Mouse (Mus musculus) megakaryocyte, adult 5-6 weeks (primary cell): ENCODE data around the gene Tmem37. TPM values are rescaled to one million over a fixed set of nuclear protein-coding genes. Genes with fewer than 3 reads are reported as not detected.

Experiments used
- ATAC-seq: 2 replicates; pipeline ENCODE4 v1.8.0; 2016; ENCODE audit warnings: mild to moderate bottlenecking, inconsistent platforms; ENCODE audit not compliant: poor library complexity, severe bottlenecking
- total RNA-seq, 2 experiments: library from RNA; stranded (forward) in 1 of 2; stranded (reverse) in 1 of 2; fragments of 153-499, 151-499 nt in 1 of 2; fragments of 221-1000, 200-1000 nt in 1 of 2; gene quantifications; 2 replicates each; pipeline versions ENCODE4 v1.2.3 to v1.2.4; 2015 to 2017

The Tmem37 gene
- total RNA-seq, 2 experiments from 2014 or later = not detected

GRCm38 (mm10) chr1:120094920-120095319, 21.0 kb upstream of the Tmem37 start:
- ATAC-seq = no peak

GRCm38 (mm10) chr1:120093482-120094134, 19.7 kb upstream of the Tmem37 start:
- ATAC-seq = peak; percentile 95

- ATAC-seq = no peak
Measured at GRCm38 (mm10) chr1:120090880-120091570, 17.2 kb upstream of the Tmem37 start.

GRCm38 (mm10) chr1:120089180-120089579, 15.3 kb upstream of the Tmem37 start:
- ATAC-seq = no peak

- ATAC-seq = no peak
Measured at GRCm38 (mm10) chr1:120086644-120087043, 12.8 kb upstream of the Tmem37 start.

- no peak for ATAC-seq
Measured at GRCm38 (mm10) chr1:120085696-120086095, 11.8 kb upstream of the Tmem37 start.

GRCm38 (mm10) chr1:120083921-120084517, 10.1 kb upstream of the Tmem37 start:
- ATAC-seq = no peak

- ATAC-seq = no peak
Measured at GRCm38 (mm10) chr1:120082957-120083585, 9.2 kb upstream of the Tmem37 start.

GRCm38 (mm10) chr1:120080632-120081031, 6.8 kb upstream of the Tmem37 start:
- ATAC-seq = peak; percentile 65

GRCm38 (mm10) chr1:120077746-120078410, 4.0 kb upstream of the Tmem37 start:
- no peak for ATAC-seq

GRCm38 (mm10) chr1:120075507-120075906, 1.6 kb upstream of the Tmem37 start:
- ATAC-seq = peak; percentile 62

- no peak for ATAC-seq
Measured at GRCm38 (mm10) chr1:120074931-120075330, 1.1 kb upstream of the Tmem37 start.

- ATAC-seq = no peak
Measured at GRCm38 (mm10) chr1:120074307-120074702, 431 bp upstream of the Tmem37 start.

GRCm38 (mm10) chr1:120072900-120073299, 974 bp downstream of the Tmem37 start:
- no peak for ATAC-seq

- ATAC-seq = no peak
Measured at GRCm38 (mm10) chr1:120071133-120071532, 2.7 kb downstream of the Tmem37 start.

- ATAC-seq = no peak
Measured at GRCm38 (mm10) chr1:120070168-120070567, 3.7 kb downstream of the Tmem37 start.

- no peak for ATAC-seq
Measured at GRCm38 (mm10) chr1:120069120-120069519, 4.8 kb downstream of the Tmem37 start.

GRCm38 (mm10) chr1:120066625-120067024, 7.2 kb downstream of the Tmem37 start:
- ATAC-seq = no peak

- no peak for ATAC-seq
Measured at GRCm38 (mm10) chr1:120066159-120066558, 7.7 kb downstream of the Tmem37 start.

- ATAC-seq = no peak
Measured at GRCm38 (mm10) chr1:120064036-120064682, 9.7 kb downstream of the Tmem37 start.

- no peak for ATAC-seq
Measured at GRCm38 (mm10) chr1:120062231-120062630, 11.6 kb downstream of the Tmem37 start.
